Mouse (Mus musculus) liver, adult (tissue): ENCODE measurements around the gene Iqgap2.

Experiments
- GATA4 ChIP-seq: IDR thresholded peaks from 2 replicates; pipeline ENCODE4 v1.6.1; 2014; ENCODE audit warnings: mild to moderate bottlenecking, low read length; ENCODE audit not compliant: insufficient replicate concordance

Gene Iqgap2

DNA sequence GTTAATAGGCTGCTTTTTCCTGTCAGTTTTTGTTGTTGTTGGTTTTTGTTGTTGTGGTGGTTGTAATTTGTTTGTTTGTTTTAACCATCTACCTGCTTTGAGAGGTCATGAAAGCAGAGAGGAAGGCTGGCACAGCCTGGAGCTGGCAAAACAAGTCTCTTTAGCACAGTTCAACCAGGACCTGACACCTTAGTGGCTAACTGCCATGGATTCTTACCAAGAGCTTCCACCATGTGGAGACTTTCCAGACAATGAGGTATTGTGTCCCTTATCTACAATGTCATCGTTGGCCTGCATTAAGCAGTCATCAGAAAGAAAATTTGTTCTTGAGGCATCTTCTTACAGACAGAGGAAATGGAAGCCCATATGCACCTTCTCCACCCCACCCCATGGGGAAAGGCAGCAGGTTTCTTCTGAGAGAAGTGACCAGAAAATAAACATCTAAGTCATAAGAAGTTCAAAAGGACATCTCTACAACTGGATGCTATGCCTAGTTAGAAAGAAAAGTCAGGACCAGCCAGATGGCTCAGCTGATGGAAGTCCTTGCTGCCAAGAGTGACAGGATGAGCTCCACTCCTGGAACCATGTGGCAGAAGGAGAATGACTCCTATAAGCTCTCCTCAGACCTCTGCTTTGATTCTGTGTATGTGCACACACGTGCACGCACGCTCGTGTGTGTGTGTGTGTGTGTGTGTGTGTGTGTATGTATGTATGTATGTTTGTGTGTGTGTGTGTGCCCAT is 113.9 kb downstream of the Iqgap2 start:
- 0 out of 2 replicates have a peak, but pooled peaks have one; percentile 12 for TF ChIP-seq GATA4

DNA sequence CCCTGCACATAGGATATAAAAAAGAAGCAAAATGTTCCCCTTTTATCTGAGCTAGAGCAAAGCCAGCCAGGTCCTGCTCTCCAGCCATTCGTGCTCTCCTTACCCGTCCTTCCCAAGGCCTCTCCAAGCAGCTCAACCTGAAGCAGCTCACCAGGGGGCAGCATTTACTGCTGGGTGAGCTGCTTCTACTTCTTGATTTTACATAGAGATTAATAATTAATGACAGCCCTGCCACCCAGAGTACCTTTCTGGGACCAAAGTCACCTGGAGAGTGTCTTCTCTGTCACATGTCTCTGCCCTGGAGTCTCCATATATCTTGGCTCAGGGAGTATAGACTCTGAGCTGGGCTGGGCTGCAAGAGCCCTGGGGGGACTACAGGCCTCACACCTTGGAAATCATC is 114.5 kb downstream of the Iqgap2 start:
- TF ChIP-seq GATA4, result no peak

DNA sequence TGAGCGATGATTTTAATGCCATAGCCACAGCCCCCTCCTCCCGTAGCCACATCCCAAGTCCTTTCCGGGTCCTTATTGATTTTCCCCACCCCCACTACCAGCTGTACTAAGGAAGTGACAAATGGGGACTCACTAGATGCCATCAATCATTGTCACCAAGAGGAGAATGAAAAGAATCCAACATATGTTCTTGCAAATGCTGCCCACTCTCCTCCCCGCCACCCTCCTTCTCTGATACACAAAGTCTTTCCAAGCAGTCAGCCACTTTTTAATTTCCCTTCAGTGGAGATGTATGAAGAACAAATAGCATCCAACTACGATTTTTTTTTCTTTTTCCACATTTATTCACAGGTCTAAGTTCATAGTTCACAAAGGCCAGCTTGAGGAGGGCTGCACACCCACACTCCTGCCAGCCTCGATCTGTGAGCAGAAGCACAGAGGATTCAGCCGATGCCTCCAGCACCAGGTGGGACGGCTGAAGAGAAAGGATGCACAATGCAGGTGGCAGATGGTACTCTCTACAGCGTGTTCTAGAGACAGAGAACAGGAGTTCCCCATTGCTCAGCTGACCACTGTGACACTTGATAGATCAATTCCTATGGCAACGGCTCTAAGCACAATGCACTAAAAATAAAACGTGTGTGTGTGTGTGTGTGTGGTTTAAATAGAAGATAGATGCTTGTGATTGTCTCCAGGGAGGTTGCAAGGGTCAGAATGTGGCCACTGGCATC is 116.6 kb downstream of the Iqgap2 start:
- TF ChIP-seq GATA4, result no peak

DNA sequence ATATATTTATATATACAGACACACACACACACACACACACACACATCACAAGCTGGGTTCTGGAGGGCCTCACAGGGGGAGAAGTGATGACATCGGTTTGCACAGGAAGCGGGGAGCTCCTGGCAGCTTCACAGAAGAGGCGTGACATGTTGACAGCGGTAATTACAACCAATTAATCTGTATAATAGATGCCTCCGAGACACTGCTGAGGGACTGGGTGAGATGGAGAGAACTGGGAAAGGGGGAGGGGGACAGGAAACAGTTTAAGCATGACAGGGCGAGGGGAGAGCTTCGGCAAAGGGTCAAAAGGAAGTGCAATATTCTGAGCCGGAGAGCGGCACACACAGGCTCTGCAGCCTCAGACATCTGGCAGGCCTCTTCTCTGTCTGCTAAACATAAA is 126.7 kb downstream of the Iqgap2 start:
- no peak for TF ChIP-seq GATA4

DNA sequence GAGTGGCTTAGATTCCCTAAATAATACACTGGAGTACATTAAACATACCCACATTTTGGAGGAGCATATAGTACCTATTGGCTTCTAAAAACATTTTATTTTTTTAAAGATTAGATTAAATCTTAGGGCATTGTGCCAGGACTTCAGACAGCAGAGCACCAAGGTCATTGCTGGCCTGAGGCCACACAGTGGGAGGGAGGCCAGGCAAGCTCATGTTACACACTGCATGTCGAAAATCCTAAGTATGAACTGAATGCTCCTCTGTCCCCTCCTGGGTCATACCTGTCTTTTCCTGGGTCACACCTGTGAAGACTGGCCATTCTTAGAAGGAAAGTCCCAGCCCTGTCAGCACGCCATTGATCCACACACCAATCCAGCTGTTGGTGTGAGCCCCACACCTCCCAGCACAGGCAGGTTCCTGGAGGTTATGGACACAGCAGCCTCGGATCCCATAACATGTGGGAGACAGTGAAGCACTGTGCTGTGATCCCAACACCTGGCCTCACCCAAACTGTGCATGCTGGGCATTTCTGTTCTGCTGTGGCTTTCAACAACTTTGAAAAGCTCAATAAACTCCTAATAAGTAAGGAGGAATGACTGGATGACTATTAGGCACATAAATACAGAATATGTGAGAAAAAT is 127.7 kb downstream of the Iqgap2 start:
- TF ChIP-seq GATA4, result no peak

DNA sequence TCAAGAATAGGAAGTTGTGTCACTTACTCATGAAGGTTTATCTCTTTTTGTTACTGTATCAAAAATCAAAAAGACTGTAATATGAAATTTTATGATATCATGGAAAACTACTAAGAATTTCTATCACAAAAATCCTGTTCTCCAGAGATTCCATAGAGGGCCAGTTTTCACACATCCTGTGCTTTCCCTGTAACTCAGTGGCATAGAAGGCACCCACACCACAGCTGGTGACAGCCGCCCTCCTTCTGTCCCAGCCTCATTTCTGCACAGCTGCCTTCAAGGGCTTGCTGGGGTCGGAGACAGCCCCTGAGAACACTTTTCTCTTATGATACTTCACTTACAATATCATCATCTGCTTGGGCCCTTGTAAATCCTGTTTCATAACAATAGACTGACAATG is 131.9 kb downstream of the Iqgap2 start:
- TF ChIP-seq GATA4, result no peak

DNA sequence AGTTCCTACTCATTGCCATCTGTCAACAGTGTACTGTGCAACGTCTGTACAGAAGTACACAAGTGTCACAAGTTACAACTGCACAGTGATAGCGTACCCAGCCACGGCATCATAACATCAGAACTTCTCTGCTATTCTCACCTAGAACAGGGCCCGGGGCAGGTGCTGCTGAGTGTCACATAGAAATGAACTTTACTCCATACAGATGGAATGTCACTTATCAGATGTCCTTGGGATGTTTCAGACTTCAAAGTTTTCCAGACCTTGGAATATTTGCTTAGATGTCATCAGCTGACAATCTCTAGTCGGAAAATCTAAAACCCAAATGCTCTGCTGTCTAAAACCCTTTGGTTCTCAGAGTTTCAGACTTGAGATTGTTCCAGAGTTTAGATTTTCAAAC is 137.4 kb downstream of the Iqgap2 start:
- peak; percentile 74 for TF ChIP-seq GATA4

DNA sequence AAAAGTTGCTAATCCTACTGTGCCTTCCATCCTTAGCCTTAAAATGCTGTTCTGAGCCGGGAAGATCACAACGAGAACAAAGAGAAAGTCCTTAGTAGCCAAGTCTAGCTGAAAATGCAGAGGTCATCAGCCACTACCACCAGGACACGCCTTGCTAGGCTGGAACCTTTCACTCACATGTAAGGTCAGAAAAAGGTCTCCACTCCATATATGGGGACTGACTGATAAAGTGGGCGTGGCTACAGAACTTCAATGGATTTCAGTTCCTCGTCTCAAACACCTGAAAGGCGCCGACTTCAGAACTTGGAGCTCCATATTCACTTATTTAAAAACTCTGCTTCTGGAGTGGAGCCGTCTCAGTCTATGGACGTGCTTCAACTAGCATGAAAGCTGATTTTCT is 139.3 kb downstream of the Iqgap2 start:
- no peak for TF ChIP-seq GATA4

DNA sequence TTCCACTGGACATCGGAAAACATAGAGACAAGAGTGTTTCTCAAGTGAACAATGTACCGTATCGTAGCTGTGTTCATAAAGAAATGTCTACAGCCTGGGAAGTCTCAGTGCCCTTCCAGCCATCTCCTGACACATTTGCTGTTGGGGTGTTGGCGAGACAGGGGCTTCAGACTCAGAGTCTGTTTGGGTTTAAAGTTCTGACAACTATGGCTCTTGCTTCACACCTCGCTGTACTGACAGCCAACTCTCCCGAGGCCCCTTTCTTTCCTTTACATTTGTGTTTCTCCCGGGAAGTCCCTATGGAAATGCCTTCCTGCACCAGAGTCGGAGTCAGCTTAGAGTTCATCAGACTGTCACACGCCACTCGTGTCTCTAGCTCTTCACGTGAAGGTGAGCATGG is 144.2 kb downstream of the Iqgap2 start:
- TF ChIP-seq GATA4, result no peak

DNA sequence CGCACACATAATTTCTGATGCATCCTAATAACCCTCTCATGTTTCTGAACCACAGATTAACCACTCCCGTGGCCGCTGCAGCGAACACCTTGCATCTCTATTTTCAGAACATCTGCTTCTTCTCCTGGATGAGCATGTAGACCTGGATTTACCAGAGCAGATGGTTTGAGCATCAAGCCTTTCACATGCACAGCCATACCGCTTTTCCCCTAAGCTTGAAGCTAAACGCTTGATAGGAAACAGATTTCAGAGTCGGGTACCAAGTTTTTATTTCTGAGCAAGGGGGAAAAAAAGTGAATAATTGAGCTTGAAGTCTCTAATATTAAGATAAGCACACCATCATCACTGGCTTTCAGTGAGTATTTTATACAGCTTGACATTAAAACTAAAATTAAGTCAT is 144.6 kb downstream of the Iqgap2 start:
- TF ChIP-seq GATA4, result no peak

DNA sequence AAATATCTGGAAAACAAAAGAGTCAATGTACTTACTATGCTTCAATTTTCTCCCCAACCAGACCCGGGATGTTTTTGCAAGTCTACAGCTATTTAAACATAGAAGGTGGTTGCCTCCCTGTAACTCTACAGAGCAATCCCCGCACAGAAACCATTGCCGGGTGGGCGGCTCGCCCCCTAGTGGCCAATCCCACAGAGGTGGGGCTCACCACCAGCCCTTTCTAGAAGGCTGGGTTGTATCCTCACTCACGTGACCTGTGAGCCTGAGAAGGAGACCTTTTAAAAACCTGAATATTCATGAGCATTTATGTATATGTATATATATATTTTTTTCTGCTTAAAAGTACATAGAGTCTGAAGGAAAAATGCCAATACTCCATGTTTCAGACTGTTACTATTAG is 145.2 kb downstream of the Iqgap2 start:
- no peak for TF ChIP-seq GATA4

DNA sequence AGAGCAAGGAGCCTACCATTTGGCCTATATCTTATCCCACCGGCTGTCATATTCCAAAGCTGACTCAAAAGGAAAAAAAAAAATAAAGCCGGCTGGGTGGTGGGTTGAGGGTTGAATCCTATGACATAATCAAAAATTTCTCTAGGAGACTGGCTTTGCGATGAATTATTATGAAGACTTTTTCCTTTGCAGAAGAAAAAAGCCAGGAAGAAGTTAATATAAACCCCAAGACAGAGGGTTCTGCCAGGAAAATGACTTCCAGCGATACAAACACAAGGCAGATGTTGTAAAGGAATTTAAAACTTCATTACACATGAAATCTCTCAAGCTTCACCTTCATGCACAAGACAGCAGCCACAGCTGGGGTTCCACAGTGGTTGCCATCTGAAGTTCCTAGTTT is 146.3 kb downstream of the Iqgap2 start:
- TF ChIP-seq GATA4, result no peak

DNA sequence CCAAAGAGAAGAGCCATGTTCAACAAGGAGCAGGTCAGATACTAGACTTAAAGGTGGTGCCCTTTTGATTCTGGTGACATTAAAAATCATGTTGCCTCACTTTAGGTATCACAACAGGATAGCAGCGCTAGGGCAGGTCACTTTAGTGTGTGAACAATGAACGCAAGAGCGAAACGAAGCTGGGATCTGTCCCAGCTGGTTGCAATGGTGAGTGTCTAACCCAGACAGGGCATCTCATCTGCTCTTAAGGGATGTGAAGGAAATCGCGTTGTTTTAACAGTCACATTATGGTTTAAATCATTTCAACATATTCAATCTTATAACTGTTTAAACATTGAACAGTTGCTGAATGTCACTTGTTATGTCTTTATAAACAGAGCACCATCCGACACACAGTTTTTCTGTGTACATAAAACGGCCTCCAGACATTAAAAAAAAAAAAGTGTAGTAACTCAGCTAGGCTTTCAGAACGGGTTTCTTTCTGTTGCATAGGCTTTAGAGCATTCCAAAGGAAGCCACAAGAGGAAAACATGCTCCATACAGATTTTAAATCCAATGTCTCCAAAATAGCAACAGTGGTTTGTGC is 148.7 kb downstream of the Iqgap2 start:
- no peak for TF ChIP-seq GATA4

DNA sequence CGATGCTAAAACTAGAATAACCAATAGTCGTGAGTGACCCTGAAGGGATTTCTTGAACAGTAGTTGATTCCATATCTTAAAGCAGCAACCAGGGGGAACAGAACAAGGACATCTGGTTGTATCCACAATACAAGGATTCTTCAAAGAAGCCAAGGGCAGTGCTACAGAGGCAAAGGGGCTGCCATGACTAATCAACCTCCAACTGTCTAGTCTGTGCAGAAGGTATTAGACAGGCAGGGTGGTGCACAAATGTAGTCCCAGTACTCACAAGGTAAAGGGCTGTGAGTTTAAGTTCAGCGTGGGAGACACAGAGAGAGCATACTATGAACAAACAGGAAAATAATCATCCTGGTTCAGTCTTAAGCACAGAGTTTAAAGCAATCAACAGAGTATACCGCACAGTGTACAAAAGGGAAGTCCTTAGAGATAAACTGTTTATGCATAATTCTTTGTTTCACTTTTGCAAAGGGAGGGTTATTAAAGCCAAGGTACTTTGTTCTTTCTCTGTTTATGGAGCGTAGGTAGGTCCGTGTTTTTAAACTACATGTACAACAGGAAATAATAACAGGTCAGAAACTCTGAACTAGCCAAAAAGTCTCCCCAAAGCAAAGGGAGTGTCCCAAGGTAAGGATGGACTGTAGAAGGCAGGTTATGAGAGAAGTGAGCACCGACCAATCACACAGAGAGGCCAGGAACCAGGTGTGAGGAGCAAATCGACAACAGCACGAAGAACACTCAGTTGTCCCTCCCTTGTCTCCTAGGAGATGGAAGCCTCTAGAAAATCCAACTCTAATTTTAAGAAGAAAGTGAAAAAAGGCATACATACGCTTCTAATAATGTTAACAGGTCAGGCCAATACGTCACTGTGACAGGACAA is 149.7 kb downstream of the Iqgap2 start:
- TF ChIP-seq GATA4, result no peak

DNA sequence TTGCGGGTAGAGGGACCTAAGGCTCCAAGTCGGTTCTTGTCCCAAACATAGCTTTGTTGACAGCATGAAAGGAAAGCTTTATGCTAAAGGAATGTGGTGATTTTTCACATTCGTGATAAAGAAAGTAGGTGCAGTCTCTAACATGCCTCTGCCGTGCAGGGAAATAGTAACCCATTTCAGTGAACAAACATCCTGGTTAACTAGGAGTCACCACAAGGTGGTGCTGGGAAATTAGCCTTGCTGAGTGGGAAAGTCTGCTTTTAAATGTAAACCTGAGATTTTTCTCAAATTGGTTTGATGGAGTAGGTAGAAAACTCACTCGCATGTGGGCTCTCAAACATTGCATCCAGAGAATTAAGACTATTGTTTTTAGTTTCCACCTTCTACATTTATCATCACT is 152.1 kb downstream of the Iqgap2 start:
- TF ChIP-seq GATA4, result no peak
